Mouse (Mus musculus): ENCODE results near the gene Gm49321.

GRCm38 (mm10) chr12:73907079-73907672 is 30.3 kb upstream of the Gm49321 start:
- TF ChIP-seq CTCF (IDR thresholded peaks at IDR 0.05; ENCODE audit: low read depth) (no peak), EP300 (optimal IDR thresholded peaks at IDR 0.05) (no peak)

All from stomach, postnatal 0 days (tissue).